Mouse (Mus musculus): ENCODE results near the gene Gm10401. TPM values are rescaled to one million over a fixed set of nuclear protein-coding genes. Genes with fewer than 3 reads are reported as not detected.

Gm10401 gene
- polyA plus RNA-seq, 1 experiment from 2014 or later: 31.5 TPM

GRCm38 (mm10) chr5:115127421-115128179 is 29.5 kb upstream of the Gm10401 start:
- H3K4me1 ChIP-seq (ENCODE audit: control insufficient read depth in 2 of 2, insufficient read depth in 2 of 2, low read length in 2 of 2): peaks cover 3 to 13% of the 10 kb centered on the region in 2 experiments; a peak in 2 of 4 replicates
- 87% methylated on average over 22 of the region's 22 CpGs for WGBS
- H3K27me3 ChIP-seq (ENCODE audit: control insufficient read depth, insufficient read depth, low read length): no peaks in the 10 kb centered on the region
- no peak for ATAC-seq (ENCODE audit: insufficient number of reproducible peaks, insufficient read depth, low FRiP score, low read depth)
- H3K36me3 ChIP-seq (ENCODE audit: control insufficient read depth, insufficient read depth, low read length): peaks cover 67% of the 10 kb centered on the region
- no peak overlapping the region for H3K4me3 ChIP-seq (ENCODE audit: control insufficient read depth in 1 of 2, insufficient read depth in 1 of 2, low read depth in 1 of 2, low read length in 2 of 2)
- H3K27ac ChIP-seq (replicated peaks in 1 of 2; ENCODE audit: control insufficient read depth in 1 of 2, insufficient read depth in 1 of 2, low read depth in 2 of 2, low read length in 2 of 2): no peak overlapping the region
- H3K9ac ChIP-seq (ENCODE audit: low read length): no peak overlapping the region
- H3K9me3 ChIP-seq (ENCODE audit: control insufficient read depth, low read length): no peaks in the 10 kb centered on the region
- H3K4me2 ChIP-seq (ENCODE audit: low read length): no peak overlapping the region

GRCm38 (mm10) chr5:115126578-115127312 is 28.6 kb upstream of the Gm10401 start:
- ATAC-seq (ENCODE audit: insufficient number of reproducible peaks, insufficient read depth, low FRiP score, low read depth): no peak
- no peak overlapping the region for H3K27ac ChIP-seq (replicated peaks in 1 of 2; ENCODE audit: control insufficient read depth in 1 of 2, insufficient read depth in 1 of 2, low read depth in 2 of 2, low read length in 2 of 2)
- H3K4me1 ChIP-seq (ENCODE audit: control insufficient read depth in 2 of 2, insufficient read depth in 2 of 2, low read length in 2 of 2): peaks cover 3 to 10% of the 10 kb centered on the region in 2 experiments; a peak in 2 of 4 replicates
- WGBS: 81% methylated on average over 27 of the region's 28 CpGs
- H3K36me3 ChIP-seq (ENCODE audit: control insufficient read depth, insufficient read depth, low read length): peaks cover 70% of the 10 kb centered on the region
- H3K27me3 ChIP-seq (ENCODE audit: control insufficient read depth, insufficient read depth, low read length): no peaks in the 10 kb centered on the region
- no peak overlapping the region for H3K9ac ChIP-seq (ENCODE audit: low read length)
- H3K4me3 ChIP-seq (ENCODE audit: control insufficient read depth in 1 of 2, insufficient read depth in 1 of 2, low read depth in 1 of 2, low read length in 2 of 2): no peak overlapping the region
- H3K4me2 ChIP-seq (ENCODE audit: low read length): no peak overlapping the region
- no peaks in the 10 kb centered on the region for H3K9me3 ChIP-seq (ENCODE audit: control insufficient read depth, low read length)

- 18% methylated on average over 24 of the region's 24 CpGs for WGBS
- peaks cover 70% of the 10 kb centered on the region for H3K36me3 ChIP-seq (ENCODE audit: control insufficient read depth, insufficient read depth, low read length)
Measured at GRCm38 (mm10) chr5:115125211-115125871, 27.2 kb upstream of the Gm10401 start.

GRCm38 (mm10) chr5:115124690-115125089 is 26.6 kb upstream of the Gm10401 start:
- H3K4me2 ChIP-seq (ENCODE audit: low read length): no peak overlapping the region
- H3K9me3 ChIP-seq (ENCODE audit: control insufficient read depth, low read length): no peaks in the 10 kb centered on the region
- no peak overlapping the region for H3K27ac ChIP-seq (replicated peaks in 1 of 2; ENCODE audit: control insufficient read depth in 1 of 2, insufficient read depth in 1 of 2, low read depth in 2 of 2, low read length in 2 of 2)
- 96% methylated on average over 6 of the region's 6 CpGs for WGBS
- ATAC-seq (ENCODE audit: insufficient number of reproducible peaks, insufficient read depth, low FRiP score, low read depth): no peak
- H3K4me1 ChIP-seq (ENCODE audit: control insufficient read depth in 2 of 2, insufficient read depth in 2 of 2, low read length in 2 of 2): peaks cover 3 to 10% of the 10 kb centered on the region in 2 experiments; a peak in 2 of 4 replicates
- peaks cover 65% of the 10 kb centered on the region for H3K36me3 ChIP-seq (ENCODE audit: control insufficient read depth, insufficient read depth, low read length)
- no peak overlapping the region for H3K9ac ChIP-seq (ENCODE audit: low read length)
- no peak overlapping the region for H3K4me3 ChIP-seq (ENCODE audit: control insufficient read depth in 1 of 2, insufficient read depth in 1 of 2, low read depth in 1 of 2, low read length in 2 of 2)
- no peaks in the 10 kb centered on the region for H3K27me3 ChIP-seq (ENCODE audit: control insufficient read depth, insufficient read depth, low read length)

More at GRCm38 (mm10) chr5:115125211-115125871, 27.2 kb upstream of the Gm10401 start:
- no peak for ATAC-seq (ENCODE audit: insufficient number of reproducible peaks, insufficient read depth, low FRiP score, low read depth)
- H3K4me2 ChIP-seq (ENCODE audit: low read length): peak overlapping the region; percentile 46
- no peak overlapping the region for H3K9ac ChIP-seq (ENCODE audit: low read length)
- H3K27me3 ChIP-seq (ENCODE audit: control insufficient read depth, insufficient read depth, low read length): no peaks in the 10 kb centered on the region
- H3K4me3 ChIP-seq (ENCODE audit: control insufficient read depth in 1 of 2, insufficient read depth in 1 of 2, low read depth in 1 of 2, low read length in 2 of 2): no peak overlapping the region
- no peaks in the 10 kb centered on the region for H3K9me3 ChIP-seq (ENCODE audit: control insufficient read depth, low read length)
- peaks cover 3 to 10% of the 10 kb centered on the region in 2 experiments; a peak in 2 of 4 replicates for H3K4me1 ChIP-seq (ENCODE audit: control insufficient read depth in 2 of 2, insufficient read depth in 2 of 2, low read length in 2 of 2)
- H3K27ac ChIP-seq (replicated peaks in 1 of 2; ENCODE audit: control insufficient read depth in 1 of 2, insufficient read depth in 1 of 2, low read depth in 2 of 2, low read length in 2 of 2): no peak overlapping the region

GRCm38 (mm10) chr5:115120978-115121377 is 22.9 kb upstream of the Gm10401 start:
- 72% methylated on average over 5 of the region's 5 CpGs for WGBS
- no peak for ATAC-seq (ENCODE audit: insufficient number of reproducible peaks, insufficient read depth, low FRiP score, low read depth)

GRCm38 (mm10) chr5:115118961-115119570 is 21.0 kb upstream of the Gm10401 start, which contains the start of gene Acads:
Gene Acads (minus strand): TSS chr5:115119346.
- Histone ChIP-seq H3K9me3 (ENCODE audit: control insufficient read depth, low read length) (no peaks in the 10 kb centered on the region), H3K4me2 (ENCODE audit: low read length) (peak within 1 kb of the TSS; percentile 66), H3K4me1 (ENCODE audit: control insufficient read depth in 2 of 2, insufficient read depth in 2 of 2, low read length in 2 of 2) (no peaks in the 10 kb centered on the region), H3K9ac (ENCODE audit: low read length) (peak within 1 kb of the TSS; percentile 88), H3K27me3 (ENCODE audit: control insufficient read depth, insufficient read depth, low read length) (no peaks in the 10 kb centered on the region), H3K4me3 (ENCODE audit: control insufficient read depth in 1 of 2, insufficient read depth in 1 of 2, low read depth in 1 of 2, low read length in 2 of 2) (peak within 1 kb of the TSS; percentile 66 to 74), H3K36me3 (ENCODE audit: control insufficient read depth, insufficient read depth, low read length) (peaks cover 41% of the 10 kb centered on the region), H3K27ac (replicated peaks in 1 of 2; ENCODE audit: control insufficient read depth in 1 of 2, insufficient read depth in 1 of 2, low read depth in 2 of 2, low read length in 2 of 2) (peak within 1 kb of the TSS; percentile 13 to 74; a peak in 3 of 4 replicates)
- under 1% methylated on average over 39 of the region's 39 CpGs for WGBS
- peak; percentile 79 for ATAC-seq (ENCODE audit: insufficient number of reproducible peaks, insufficient read depth, low FRiP score, low read depth)

More at GRCm38 (mm10) chr5:115120978-115121377, 22.9 kb upstream of the Gm10401 start:
- Histone ChIP-seq H3K4me3 (ENCODE audit: control insufficient read depth in 1 of 2, insufficient read depth in 1 of 2, low read depth in 1 of 2, low read length in 2 of 2) (no peak overlapping the region), H3K27me3 (ENCODE audit: control insufficient read depth, insufficient read depth, low read length) (no peaks in the 10 kb centered on the region), H3K27ac (replicated peaks in 1 of 2; ENCODE audit: control insufficient read depth in 1 of 2, insufficient read depth in 1 of 2, low read depth in 2 of 2, low read length in 2 of 2) (no peak overlapping the region), H3K4me1 (ENCODE audit: control insufficient read depth in 2 of 2, insufficient read depth in 2 of 2, low read length in 2 of 2) (peaks cover 3 to 8% of the 10 kb centered on the region in 2 experiments; a peak in 2 of 4 replicates), H3K36me3 (ENCODE audit: control insufficient read depth, insufficient read depth, low read length) (peaks cover 39% of the 10 kb centered on the region), H3K4me2 (ENCODE audit: low read length) (no peak overlapping the region), H3K9me3 (ENCODE audit: control insufficient read depth, low read length) (no peaks in the 10 kb centered on the region), H3K9ac (ENCODE audit: low read length) (no peak overlapping the region)

GRCm38 (mm10) chr5:115117467-115117866 is 19.4 kb upstream of the Gm10401 start:
- no peak overlapping the region for H3K27ac ChIP-seq (replicated peaks in 1 of 2; ENCODE audit: control insufficient read depth in 1 of 2, insufficient read depth in 1 of 2, low read depth in 2 of 2, low read length in 2 of 2)
- 92% methylated on average over 13 of the region's 13 CpGs for WGBS

More at GRCm38 (mm10) chr5:115117467-115117866, 19.4 kb upstream of the Gm10401 start:
- Histone ChIP-seq H3K27me3 (ENCODE audit: control insufficient read depth, insufficient read depth, low read length) (no peaks in the 10 kb centered on the region), H3K4me1 (ENCODE audit: control insufficient read depth in 2 of 2, insufficient read depth in 2 of 2, low read length in 2 of 2) (no peaks in the 10 kb centered on the region), H3K36me3 (ENCODE audit: control insufficient read depth, insufficient read depth, low read length) (peaks cover 40% of the 10 kb centered on the region), H3K9me3 (ENCODE audit: control insufficient read depth, low read length) (no peaks in the 10 kb centered on the region), H3K9ac (ENCODE audit: low read length) (no peak overlapping the region), H3K4me3 (ENCODE audit: control insufficient read depth in 1 of 2, insufficient read depth in 1 of 2, low read depth in 1 of 2, low read length in 2 of 2) (no peak overlapping the region), H3K4me2 (ENCODE audit: low read length) (no peak overlapping the region)
- ATAC-seq (ENCODE audit: insufficient number of reproducible peaks, insufficient read depth, low FRiP score, low read depth): no peak
